Mouse (Mus musculus) retina, embryonic 14.5 days (tissue): ENCODE measurements around the gene Olfr1472.
"Not testable (repeated sequence)": the region's sequence is repeated elsewhere in the genome, so short reads cannot be mapped to it uniquely, and the experiment has no call there.

Experiments used
- DNase-seq: peaks from one replicate; pipeline ENCODE4 v3.0.0-alpha.2; 2015; ENCODE audit warnings: low spot score

Olfr1472 gene

DNA sequence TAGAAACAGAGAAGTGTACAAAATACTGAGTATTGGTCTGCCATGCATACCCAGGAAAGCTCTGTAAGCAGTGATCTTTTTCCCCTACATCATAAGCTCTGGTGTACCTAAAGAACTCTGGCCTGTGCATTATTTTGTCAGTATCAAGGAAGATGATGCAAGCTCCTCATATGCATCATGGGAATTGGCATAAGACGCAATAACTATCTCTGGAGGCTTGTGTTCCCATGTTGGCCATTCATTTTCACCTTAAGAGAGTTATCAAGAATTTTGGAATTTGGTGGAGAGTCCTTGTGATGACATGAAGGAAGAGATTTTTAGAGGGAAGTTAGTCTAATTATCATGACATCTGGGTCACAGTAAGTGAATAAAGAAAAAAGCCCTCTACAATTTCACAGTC, at the start of gene Olfr1472:
Olfr1472 (minus strand) TSS at position 101 of the 400 bp plus-strand sequence.
- no peak for DNase-seq

DNA sequence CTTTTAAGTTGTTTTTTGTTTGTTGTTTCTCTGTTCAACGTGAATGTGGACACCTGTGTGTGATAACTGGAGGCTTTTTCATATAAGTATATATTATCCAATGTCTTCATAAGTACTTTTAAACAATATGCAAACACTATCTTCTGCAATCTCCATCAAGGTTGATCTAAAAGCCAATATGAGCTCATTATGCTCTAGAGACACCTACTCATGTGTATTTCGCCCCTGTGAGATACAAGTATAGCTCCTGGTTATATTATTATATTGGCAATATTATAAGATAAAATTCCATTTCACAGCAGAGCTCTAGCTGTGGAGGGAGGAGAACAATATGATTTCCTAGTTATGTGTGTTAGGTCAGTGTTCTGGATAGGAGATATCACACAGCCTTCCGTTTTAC, 44.4 kb upstream of the Olfr1472 start, which contains the start of gene Olfr1477:
Olfr1477 (plus strand) TSS at position 301 of the 400 bp plus-strand sequence.
- DNase-seq = no peak

DNA sequence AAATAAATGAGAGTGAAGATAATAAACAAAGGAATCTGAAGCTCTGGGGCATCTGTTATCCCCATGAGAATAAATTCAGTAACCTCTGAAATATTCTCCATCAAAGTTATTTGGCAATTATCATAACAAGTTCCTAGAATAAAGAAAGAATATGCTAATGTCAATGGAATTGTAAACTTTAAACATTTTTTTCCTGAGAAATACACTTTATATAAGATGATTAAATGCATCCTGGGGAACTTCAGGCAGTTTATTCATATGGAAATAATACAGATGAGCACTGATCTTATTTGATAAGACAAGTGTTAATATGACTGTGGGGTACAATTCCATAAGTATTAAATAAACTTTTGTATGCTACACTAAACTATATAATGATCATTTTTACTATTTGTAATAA, 24.2 kb upstream of the Olfr1472 start, which contains the start of gene Olfr1475:
Olfr1475 (minus strand) TSS at position 101 of the 400 bp plus-strand sequence.
- DNase-seq = no peak

DNA sequence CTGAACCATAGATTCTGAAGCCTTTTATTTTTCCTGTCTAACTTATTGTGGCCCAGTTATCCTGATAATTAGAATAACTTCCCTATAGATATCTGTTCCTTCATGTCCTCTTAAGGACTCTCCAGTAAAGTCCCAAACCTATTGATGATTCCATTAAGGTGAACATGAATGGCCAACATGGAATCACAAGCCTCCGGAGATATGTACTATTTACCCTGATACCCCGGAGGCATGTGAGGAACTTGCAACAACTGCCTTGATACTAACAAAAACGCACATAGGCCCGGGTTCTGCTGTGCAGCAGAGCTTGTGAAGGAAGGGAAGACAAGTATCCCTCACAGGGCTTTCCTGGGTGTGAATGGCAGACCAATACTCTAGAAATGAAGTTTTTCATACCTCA, 13.4 kb upstream of the Olfr1472 start, which contains the start of gene Olfr1474:
Olfr1474 (plus strand) TSS at position 301 of the 400 bp plus-strand sequence.
- not testable (repeated sequence) for DNase-seq

DNA sequence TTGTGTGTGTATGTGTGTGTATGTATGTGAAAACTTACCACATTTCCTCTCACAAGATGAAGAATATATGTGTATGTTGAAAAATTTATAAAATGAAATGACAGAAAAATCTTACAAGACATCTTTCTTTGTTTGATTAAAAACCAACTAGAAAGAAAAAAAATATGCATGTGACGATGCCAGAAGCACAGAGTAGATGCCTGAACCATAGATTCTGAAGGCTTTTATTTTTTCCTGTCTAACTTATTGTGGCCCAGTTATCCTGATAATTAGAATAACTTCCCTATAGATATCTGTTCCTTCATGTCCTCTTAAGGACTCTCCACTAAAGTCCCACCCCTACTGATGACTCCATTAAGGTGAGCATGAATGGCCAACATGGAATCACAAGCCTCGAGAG, 12.8 kb downstream of the Olfr1472 start, which contains the start of gene Olfr1471:
Olfr1471 (plus strand) TSS at position 301 of the 400 bp plus-strand sequence.
- DNase-seq = not testable (repeated sequence)

DNA sequence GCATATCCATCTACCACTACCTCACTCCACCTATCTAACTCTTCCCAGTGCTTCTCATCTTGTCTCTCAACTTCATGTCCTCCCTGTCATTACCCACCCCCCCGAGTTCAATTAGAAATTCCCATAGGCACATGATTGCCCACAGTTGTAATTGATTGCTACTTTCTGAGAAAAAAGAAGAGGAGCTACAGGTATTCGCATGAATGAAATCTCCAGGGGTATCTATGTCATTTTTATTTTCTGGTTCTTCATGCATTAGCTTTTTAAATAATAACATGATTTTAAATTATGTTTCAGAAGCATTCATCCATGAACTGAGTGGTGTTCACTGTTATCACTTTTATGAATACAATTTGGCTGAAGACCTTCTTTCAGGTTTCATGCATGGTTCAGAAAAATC, 48.3 kb downstream of the Olfr1472 start, which contains the start of gene Olfr1469:
Olfr1469 (plus strand) TSS at position 301 of the 400 bp plus-strand sequence.
- no peak for DNase-seq
